Mouse (Mus musculus): Measurements from ENCODE around the gene Fasn. TPM values are rescaled to one million over a fixed set of nuclear protein-coding genes. Genes with fewer than 3 reads are reported as not detected.

Gene Fasn
- polyA plus RNA-seq, 1 experiment from 2014 or later = 17.0 TPM

Other genes starting within 250 kb of the Fasn start
- 345 and 458 TPM in 2 replicates for gene Arhgdia, start 242.9 kb downstream of the Fasn start, polyA plus RNA-seq (2015; fragmentation: Nextera tagmentation; extraction: Ambion mirVana)
- 238 and 262 TPM in 2 replicates for gene Alyref, start 226.2 kb downstream of the Fasn start, polyA plus RNA-seq (2015; fragmentation: Nextera tagmentation; extraction: Ambion mirVana)
- 175 and 182 TPM in 2 replicates for gene Anapc11, start 226.1 kb downstream of the Fasn start, polyA plus RNA-seq (2015; fragmentation: Nextera tagmentation; extraction: Ambion mirVana)
- gene Npb, start 216.1 kb downstream of the Fasn start, polyA plus RNA-seq (2015; fragmentation: Nextera tagmentation; extraction: Ambion mirVana) = 11.7 and 13.0 TPM in 2 replicates
- gene Pcyt2, start 206.6 kb downstream of the Fasn start, polyA plus RNA-seq (2015; fragmentation: Nextera tagmentation; extraction: Ambion mirVana) = 80.3 and 111 TPM in 2 replicates
- gene Sirt7, start 199.3 kb downstream of the Fasn start, polyA plus RNA-seq (2015; fragmentation: Nextera tagmentation; extraction: Ambion mirVana) = 17.6 and 25.1 TPM in 2 replicates
- 17.8 and 21.2 TPM in 2 replicates for gene Mafg, start 190.9 kb downstream of the Fasn start, polyA plus RNA-seq (2015; fragmentation: Nextera tagmentation; extraction: Ambion mirVana)
- 17.1 and 23.5 TPM in 2 replicates for gene Pycr1, start 180.8 kb downstream of the Fasn start, polyA plus RNA-seq (2015; fragmentation: Nextera tagmentation; extraction: Ambion mirVana)
- gene Myadml2, start 176.4 kb downstream of the Fasn start, polyA plus RNA-seq (2015; fragmentation: Nextera tagmentation; extraction: Ambion mirVana) = 13.2 and 15.4 TPM in 2 replicates
- gene Notum, start 163.4 kb downstream of the Fasn start, polyA plus RNA-seq (2015; fragmentation: Nextera tagmentation; extraction: Ambion mirVana) = 1.5 and 2.7 TPM in 2 replicates
- 90.4 and 110 TPM in 2 replicates for gene Aspscr1, start 151.6 kb downstream of the Fasn start, polyA plus RNA-seq (2015; fragmentation: Nextera tagmentation; extraction: Ambion mirVana)
- 105 and 111 TPM in 2 replicates for gene Cenpx, start 110.8 kb downstream of the Fasn start, polyA plus RNA-seq (2015; fragmentation: Nextera tagmentation; extraction: Ambion mirVana)
- 27.5 and 36.8 TPM in 2 replicates for gene Lrrc45, start 110.6 kb downstream of the Fasn start, polyA plus RNA-seq (2015; fragmentation: Nextera tagmentation; extraction: Ambion mirVana)
- 7.8 and 17.0 TPM in 2 replicates for gene Rac3, start 103.1 kb downstream of the Fasn start, polyA plus RNA-seq (2015; fragmentation: Nextera tagmentation; extraction: Ambion mirVana)
- 7.0 and 16.7 TPM in 2 replicates for gene Dcxr, start 97.3 kb downstream of the Fasn start, polyA plus RNA-seq (2015; fragmentation: Nextera tagmentation; extraction: Ambion mirVana)
- gene Cbr2, start 92.4 kb downstream of the Fasn start, polyA plus RNA-seq (2015; fragmentation: Nextera tagmentation; extraction: Ambion mirVana) = 11.4 and 46.0 TPM in 2 replicates
- 2.1 and 2.8 TPM in 2 replicates for gene Hmga1b, start 61.8 kb downstream of the Fasn start, polyA plus RNA-seq (2015; fragmentation: Nextera tagmentation; extraction: Ambion mirVana)
- gene Rfng, start 40.3 kb downstream of the Fasn start, polyA plus RNA-seq (2015; fragmentation: Nextera tagmentation; extraction: Ambion mirVana) = 21.1 and 30.8 TPM in 2 replicates
- 113 and 134 TPM in 2 replicates for gene Gps1, start 40.3 kb downstream of the Fasn start, polyA plus RNA-seq (2015; fragmentation: Nextera tagmentation; extraction: Ambion mirVana)
- 36.9 and 50.0 TPM in 2 replicates for gene Dus1l, start 28.1 kb downstream of the Fasn start, polyA plus RNA-seq (2015; fragmentation: Nextera tagmentation; extraction: Ambion mirVana)
- 3.5 and 4.5 TPM in 2 replicates for gene Ccdc57, start 108.3 kb upstream of the Fasn start, polyA plus RNA-seq (2015; fragmentation: Nextera tagmentation; extraction: Ambion mirVana)
- 158 and 159 TPM in 2 replicates for gene Slc16a3, start 123.9 kb upstream of the Fasn start, polyA plus RNA-seq (2015; fragmentation: Nextera tagmentation; extraction: Ambion mirVana)
- 59.5 and 79.0 TPM in 2 replicates for gene Csnk1d, start 166.8 kb upstream of the Fasn start, polyA plus RNA-seq (2015; fragmentation: Nextera tagmentation; extraction: Ambion mirVana)
- 0.74 and 3.4 TPM in 2 replicates for gene Cd7, start 214.9 kb upstream of the Fasn start, polyA plus RNA-seq (2015; fragmentation: Nextera tagmentation; extraction: Ambion mirVana)
- gene Sectm1b, start 239.0 kb upstream of the Fasn start, polyA plus RNA-seq (2015; fragmentation: Nextera tagmentation; extraction: Ambion mirVana) = not detected in 2 replicates

Measured in heart, embryonic 15.5 days (tissue).